Mouse (Mus musculus) right cerebral cortex, postnatal 10 days (tissue): ENCODE measurements at regions not wholly inside any gene's neighbourhood (a gene's known extent, or its start where the extent isn't known, plus 50 kb on each side); places are given as distances from the start of the nearest gene placed in this dataset.
A peak's percentile ranks its signal among the peaks of the same experiment; 100 is the strongest.

Source experiments
- DNase-seq, 2 experiments: peaks; one replicate each; pipeline ENCODE4 v3.0.0; 2021; ENCODE audit warnings: low spot score in 2 of 2

DNA sequence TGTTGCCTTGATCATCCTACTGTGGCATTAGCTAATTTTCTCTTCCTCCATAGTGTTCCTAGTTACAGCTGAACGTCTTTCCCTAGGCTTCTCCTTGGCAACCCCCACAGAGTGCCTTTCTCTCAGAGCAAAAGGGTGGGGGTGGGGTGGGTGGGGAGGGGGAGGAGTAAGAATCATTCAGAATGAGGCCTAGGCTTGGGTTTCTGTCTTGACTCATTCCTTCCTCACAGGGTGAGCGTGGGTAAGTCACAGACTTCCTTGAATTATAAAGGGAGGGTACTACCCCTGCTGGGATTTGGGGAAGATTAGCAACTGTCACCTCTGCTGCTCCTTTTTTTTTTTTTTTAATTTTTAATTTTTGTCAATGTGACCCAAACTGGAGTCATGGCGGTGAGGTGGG lies 114.5 kb downstream of the Dhx35 start:
- no peak for DNase-seq

- DNase-seq: peak in 1 of 2 experiments; percentile 30
These were observed 115.7 kb downstream of the Dhx35 start for GRCm38 (mm10) chr2:158910325-158910724.

- peak in 1 of 2 experiments; percentile 40 for DNase-seq
These were observed 116.6 kb downstream of the Dhx35 start for GRCm38 (mm10) chr2:158911191-158911590.

- DNase-seq: peak; percentile 61 to 77
These were observed 118.1 kb downstream of the Dhx35 start for GRCm38 (mm10) chr2:158912631-158913258.

GRCm38 (mm10) chr2:158917398-158917797 lies 122.8 kb downstream of the Dhx35 start:
- peak; percentile 59 for DNase-seq

GRCm38 (mm10) chr2:158918312-158918711 lies 123.7 kb downstream of the Dhx35 start:
- DNase-seq: no peak

DNA sequence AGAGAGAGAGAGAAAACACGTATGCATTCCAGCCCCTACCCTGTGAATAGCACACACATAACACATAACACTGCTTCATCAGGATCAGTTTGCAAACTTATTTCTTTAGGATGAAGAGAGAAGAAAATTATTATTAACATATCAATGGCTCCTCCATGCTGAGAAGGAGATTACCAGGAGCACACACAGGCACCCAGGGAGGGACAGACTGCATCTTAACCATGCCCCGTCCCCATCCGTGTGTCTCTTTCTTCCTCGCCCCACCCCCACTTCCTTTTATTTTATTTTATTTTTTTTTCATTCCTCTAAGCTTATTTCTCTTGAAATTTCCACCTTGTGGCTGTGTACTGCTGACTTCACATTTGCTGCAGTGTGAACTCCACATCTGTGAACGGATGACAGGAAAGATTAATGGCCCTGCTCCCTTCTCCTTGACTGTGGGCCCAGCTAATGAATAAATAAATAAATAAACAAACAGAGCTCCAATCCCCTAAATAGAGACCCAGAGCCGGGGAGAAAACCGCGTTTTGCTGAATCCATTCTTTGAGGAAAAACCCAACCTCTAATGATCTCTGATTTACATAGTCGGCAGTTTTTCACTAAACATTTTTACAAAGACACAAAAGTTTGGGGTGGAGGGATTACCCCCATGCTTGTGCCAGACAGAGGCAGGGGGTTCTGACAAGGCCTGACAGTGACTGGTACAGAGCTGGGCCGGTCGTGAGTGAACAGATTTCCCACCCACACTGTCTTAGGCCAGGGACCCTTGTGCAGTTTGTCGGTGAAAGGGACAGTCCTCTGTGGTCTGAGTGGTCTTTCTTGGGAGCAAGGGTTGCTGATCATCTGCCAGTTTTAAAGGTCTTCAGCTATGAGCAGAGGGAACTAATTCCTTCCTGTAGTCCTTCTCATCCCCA lies 127.0 kb downstream of the Dhx35 start:
- no peak for DNase-seq

- DNase-seq: no peak
These were observed 128.2 kb downstream of the Dhx35 start for GRCm38 (mm10) chr2:158922766-158923165.

- DNase-seq: no peak
These were observed 134.9 kb downstream of the Dhx35 start for GRCm38 (mm10) chr2:158929507-158929906.

DNA sequence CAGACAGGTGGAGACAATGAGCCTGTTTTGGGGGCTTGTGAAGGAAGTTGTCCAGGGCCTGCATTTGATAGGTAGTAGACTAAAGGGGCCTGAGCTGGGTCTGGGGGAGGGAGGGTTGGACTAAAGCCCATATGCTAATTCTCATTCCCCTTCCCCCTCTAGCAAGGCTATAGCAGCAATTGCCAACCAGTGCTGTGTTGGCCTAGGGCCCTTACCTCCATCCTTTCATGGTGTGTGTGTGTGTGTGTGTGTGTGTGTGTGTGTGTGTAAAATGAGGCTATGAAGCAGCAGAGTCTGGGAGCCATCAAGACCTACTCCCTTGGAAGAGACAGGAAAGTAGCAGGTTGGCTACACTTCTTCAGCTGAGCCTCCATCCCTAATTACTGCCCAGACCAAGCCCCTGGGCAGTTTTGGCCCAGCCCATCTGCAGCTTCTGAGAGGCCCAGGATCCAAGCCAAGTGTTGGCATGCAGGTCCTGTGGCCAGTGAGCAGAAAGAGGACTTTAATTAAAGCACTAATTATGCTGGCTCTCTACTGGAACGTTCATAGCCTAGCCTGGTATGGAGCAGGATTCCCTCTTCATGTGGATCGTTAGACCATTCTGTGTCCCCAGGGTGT lies 143.4 kb downstream of the Dhx35 start:
- peak; percentile 80 to 82 for DNase-seq

GRCm38 (mm10) chr2:158949418-158949817 lies 154.8 kb downstream of the Dhx35 start:
- no peak for DNase-seq

DNA sequence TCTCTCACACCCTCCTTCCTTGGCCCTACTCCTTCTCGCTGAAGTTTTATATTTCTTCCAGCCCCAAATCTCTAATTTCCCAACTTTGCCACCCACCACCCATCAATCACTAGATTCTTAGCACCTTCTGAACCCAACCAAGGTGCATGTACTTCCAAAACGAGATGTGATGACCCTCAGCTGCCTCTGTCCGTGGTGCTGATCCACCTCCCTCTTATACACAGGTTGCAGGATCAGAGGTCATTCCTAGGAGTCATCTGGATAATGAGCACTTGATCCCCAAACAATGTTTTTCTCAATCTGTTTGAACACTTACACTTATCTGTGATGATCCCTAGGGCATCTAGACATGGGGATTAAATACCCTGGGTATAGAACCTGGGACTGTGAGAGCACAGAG lies 156.5 kb downstream of the Dhx35 start:
- DNase-seq: no peak

DNA sequence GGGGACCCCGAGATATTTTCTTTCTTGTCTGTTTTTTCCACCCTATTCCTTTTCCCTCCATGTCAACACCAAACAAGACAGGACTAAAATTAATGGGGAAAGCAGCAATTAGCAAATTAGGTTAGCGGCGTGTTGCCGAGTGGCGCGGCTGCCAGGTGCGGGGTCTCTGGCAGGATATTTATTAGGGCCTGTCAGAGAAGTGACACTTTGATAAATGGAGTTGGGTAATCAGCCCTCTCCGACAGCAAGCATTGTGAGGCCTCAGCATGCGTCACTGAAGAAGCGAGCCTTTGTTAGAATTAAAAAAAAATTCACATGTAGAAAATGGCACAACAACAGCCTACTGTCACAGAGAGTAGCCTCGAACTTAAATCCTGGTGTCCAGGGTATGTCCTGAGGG lies 162.3 kb downstream of the Dhx35 start:
- peak; percentile 29 to 34 for DNase-seq

DNA sequence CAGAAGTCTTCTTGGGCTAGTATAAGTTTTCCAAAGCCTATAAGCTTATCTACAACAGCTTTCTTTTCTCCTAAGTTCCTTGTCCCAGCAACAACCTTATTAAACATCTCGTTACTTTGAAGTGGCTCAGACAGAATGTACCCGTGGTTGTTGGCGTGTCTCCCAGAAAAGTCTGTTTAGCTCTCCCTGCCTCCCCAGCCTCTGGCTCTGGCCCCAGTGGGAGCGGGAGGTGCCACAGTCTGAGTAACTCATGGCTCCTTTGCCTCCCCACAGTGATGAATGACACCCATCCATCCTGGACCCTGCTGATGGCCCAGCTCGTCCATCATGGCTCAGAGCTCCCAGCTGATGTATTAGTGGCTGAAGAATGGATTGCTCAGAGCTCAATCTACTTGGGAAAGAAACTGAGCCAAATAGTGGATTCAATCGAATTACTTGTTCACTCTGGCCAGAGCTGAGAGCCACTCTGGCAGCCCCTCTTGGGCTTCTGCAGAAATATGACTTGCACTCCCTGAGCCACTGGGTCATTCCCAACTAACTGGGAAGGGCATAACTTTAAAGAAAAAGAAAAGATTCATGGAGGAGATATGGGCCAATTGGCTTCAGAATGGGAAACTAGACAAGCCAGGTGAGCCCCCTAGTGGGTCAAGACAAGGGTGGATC lies 170.5 kb downstream of the Dhx35 start:
- DNase-seq: peak; percentile 89 to 91

DNA sequence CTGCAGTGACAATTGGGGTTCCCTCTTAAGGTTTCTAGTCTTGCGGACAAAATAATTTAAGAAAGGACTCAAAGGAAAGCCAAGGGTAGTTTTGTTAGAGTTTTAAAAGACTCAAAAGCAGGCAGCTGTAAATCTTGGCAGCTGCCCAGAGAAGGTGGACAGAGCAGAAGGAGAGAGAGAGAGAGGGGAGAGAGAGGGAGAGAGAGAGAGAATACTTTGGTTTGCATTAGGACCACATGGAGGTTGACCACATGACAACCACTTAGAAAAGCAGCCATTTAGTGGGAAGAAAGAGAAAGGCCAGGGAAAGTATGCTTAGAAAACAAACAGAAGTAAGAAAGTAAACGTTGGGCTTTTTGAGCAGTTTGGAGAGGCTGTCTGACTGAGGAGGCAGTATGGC lies 177.6 kb downstream of the Dhx35 start:
- DNase-seq: no peak

DNA sequence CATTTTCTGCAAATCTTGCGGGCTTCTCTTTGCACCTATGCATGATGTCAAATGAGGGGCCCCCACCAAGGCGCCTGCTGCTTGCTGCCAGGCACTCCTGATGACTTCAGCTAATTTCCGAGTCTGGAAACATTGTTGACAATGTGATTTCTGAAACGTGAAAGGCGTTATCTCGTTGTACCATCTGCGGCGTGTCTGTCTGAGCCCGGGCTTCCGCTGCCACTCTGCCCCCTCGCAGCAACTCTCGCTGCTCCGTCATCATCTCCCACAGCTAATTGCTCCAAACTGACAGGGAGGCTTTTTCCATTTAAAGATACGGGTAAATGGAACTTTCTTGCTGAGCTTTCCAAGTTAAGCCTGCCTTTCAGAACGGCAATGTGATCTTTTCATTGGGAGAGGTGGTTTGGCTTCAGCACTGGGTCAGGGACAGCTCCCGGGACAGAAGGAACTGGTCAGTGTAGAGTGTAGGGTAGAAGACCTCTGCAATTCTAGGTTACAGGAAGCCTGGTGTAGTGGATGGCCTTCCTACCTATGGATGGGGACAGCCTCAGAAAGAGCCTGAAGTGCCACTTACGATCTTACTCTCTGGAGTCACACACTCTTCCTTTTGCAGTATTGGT lies 191.0 kb downstream of the Dhx35 start:
- DNase-seq: peak; percentile 31 to 43

GRCm38 (mm10) chr2:159002481-159003186 lies 208.0 kb downstream of the Dhx35 start:
- DNase-seq: peak; percentile 28 to 35

- no peak for DNase-seq
These were observed 208.5 kb downstream of the Dhx35 start for GRCm38 (mm10) chr2:159003187-159003497.

DNA sequence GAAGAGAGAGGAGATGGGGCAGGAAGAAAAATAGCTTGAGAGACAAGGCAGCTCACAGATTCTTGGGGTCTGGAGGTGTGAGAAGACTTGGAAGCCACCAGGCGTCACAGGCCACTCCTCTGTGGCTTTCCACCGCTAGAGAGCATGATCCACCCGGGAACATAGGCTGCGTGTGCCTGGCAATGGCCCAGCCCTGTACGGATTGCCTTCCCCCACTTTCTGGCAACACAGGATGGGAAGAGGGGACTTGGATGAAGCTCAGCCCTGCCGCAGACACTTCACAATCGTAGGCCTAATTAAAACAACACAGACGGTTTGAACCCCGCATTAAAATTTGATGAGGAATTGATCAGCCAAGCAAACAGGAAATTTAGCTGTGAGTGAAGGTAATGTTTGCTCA lies 209.8 kb downstream of the Dhx35 start:
- DNase-seq: peak; percentile 56 to 67

- DNase-seq: no peak
These were observed 218.1 kb downstream of the Dhx35 start for GRCm38 (mm10) chr2:159012725-159013124.

DNA sequence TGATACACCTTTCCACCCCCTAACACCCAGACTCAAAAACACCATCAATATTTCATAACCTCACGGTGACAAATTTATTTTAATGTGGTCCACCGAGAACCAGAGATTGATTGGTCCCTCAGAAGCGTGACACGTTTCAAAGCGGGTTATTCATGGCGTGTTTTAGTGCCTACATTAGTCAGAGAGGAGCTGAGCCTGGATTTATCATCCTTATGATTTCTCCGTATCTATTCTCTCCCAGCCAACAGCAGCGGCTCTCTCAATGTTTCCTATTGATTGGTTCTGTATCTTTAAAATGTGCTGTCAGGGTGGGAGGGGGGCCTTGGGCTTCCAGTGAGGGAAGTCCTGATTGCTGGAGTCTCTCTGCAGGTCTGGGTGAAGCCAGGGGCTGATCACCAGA lies 219.9 kb downstream of the Dhx35 start:
- DNase-seq: no peak
